Mouse (Mus musculus): ENCODE results near the gene Bex3.

Bex3 gene

DNA sequence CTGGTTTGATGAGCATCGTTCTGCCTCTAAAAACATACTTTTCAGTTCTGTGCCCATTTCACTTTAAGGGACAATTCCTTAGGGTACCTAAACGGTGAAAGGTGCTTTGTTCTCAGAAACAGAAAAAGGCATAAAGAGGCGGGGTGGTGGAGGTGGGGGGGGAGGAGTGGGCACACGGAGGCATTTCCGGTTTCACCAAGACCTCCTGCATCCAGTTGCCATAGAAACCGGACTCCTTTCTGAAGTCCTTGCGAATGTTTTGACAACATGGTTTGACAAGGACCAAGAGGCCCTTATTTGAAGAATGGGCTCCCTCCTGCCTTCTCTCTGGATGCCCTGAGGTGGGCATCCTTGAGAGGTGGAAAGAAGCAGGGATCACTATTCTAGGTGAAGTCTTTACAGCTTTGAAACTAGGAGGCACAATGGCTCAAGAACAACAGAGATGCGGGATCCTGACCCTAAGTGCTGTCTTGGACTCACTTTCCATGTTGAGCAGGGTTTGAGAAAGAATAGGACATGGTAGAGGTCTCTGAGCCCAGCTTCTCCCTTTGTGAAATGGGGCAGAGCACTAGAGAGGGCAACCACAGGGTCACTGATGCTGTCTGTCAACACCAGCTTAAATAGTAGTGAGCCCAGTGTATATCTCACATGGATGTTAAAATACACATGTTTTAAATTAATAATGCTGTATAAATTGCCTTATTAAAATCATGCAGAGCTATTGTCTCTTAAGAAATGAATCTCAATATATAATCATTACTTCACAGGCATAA, 43.9 kb downstream of the Bex3 start:
- no peak for DNase-seq

- DNase-seq: no peak
Observed at GRCm38 (mm10) chrX:136319953-136320352, 49.9 kb downstream of the Bex3 start.

Measured in kidney, postnatal 10 days (tissue).